Mouse (Mus musculus): ENCODE measurements around the gene Cntn1.

GRCm38 (mm10) chr15:92276826-92277225 is 225.9 kb downstream of the Cntn1 start:
- TF ChIP-seq ZNF384 (IDR thresholded peaks at IDR 0.05; ENCODE audit: low read depth, low read length) (no peak), HCFC1 (IDR thresholded peaks at IDR 0.05; ENCODE audit: borderline replicate concordance, insufficient read depth, low read length) (no peak), MAFK (IDR thresholded peaks at IDR 0.05; ENCODE audit: insufficient read depth, low read depth, low read length) (no peak)
